Mouse (Mus musculus) induced T-regulatory cell, adult 2 months (primary cell): ENCODE measurements around the gene Slc38a11.
A peak's percentile ranks its signal among the peaks of the same experiment; 100 is the strongest.

Source experiments
- DNase-seq: peaks from one replicate; pipeline ENCODE4 v3.0.0-alpha.2; 2012; ENCODE audit warnings: low read depth

Gene Slc38a11

DNA sequence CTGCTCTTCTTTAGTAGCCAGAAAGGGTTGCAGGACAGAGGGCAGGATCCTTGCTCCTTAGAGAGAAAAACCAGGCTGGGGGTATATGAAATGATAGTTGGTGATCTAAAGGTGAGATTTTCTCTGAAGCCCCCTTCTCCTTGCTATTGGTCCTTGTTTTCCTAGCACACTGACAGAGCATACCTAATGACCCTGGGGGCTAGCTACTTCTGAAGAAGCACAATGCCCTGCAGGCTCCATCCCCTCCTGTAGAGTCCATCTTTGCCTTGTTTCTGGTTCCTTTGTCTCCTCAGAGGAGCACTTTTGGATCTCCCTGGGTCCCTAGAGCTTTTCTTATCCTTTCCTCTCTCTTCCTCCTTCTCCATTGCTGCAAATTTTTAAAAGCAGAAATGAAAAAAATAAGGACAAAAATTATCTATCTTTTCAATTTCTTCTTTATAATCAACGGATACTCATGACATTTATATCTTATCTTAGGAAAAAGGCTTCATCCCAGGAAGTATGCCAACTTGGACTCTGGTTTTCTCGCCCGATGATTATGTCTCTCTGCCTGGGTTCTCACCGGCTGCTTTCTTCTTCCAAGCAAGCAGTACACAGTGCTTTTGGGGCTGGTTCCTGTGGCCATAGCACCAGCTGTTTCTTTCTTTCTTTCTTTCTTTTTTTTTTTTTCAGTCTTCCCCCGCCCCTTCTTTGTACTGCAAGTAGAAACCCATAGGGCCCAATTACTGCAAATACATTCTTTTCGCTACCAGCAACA lies 41.7 kb downstream of the Slc38a11 start:
- no peak for DNase-seq

DNA sequence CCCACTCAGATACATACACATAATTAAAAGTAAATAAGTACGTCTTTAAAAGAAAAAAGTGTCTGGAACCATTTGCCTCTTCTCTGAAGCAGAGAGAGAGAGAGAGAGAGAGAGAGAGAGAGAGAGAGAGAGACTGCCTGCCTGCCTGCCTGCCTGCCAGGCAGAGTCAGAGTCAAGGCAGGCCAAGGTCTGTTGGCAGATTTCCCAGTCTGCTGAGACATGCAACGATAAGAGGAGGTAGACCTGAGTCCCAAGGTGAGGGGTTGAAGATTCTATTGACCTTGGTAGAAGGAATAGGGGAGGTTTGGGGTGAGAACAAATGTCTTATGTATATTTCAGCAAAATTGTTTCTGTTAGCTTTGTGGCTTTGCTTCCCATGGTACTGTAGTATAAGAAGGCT lies 42.9 kb downstream of the Slc38a11 start:
- no peak for DNase-seq

DNA sequence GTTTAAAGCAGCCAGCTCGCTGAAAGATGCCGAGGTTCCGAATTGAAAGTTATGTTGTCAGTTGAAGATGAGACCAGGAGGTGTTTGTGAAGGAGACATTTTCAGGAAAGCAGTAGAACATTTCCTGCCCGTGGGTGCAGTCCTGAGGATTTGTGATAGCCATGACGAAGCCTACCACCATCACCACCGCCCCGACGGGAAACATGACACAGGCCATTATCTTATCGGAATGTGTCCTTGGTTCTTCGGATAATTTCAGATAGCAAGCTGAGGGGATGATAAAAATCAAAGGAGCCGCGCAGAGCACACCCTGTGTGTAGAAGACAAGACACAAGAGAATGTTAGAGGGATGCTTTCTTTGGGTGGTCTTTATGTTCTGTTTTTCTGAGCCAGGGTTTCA lies 47.1 kb downstream of the Slc38a11 start:
- DNase-seq, result no peak

DNA sequence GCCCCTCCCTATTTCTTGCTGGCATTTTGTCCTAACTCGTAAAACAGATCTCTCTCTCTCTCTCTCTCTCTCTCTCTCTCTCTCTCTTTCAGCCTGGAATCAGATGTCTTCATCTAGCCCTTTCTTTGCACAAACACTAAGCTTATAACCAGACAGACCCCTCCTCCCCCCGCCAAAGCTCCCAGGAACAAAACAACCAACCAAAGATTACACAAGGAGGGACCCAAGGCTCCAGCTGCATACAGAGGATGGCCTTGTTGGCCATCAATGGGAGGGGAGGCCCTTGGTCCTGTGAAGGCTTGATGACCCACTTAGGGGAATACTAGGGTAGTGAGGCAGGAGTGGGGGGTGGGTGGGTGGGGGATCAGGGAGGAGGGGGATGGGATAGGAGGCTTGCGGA lies 52.6 kb downstream of the Slc38a11 start:
- DNase-seq, result no peak

DNA sequence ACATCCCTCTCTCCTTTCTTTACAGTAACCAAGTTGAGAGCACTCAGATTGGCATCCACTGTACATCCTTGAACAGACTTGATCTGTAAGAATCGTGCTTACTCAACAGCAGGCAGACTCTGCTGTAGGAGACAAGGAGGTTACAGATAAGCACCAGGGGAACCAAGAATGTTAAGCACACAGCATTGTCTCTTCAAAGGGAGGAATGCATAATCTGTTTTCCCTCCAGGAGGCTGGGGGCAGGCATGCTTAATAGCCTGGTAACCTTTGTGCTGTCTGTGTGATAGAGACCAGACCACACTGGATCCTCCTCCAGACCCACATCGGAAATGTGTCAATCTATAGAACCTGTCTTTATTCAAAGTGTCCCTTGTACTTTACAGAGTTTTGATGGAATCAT lies 67.3 kb downstream of the Slc38a11 start:
- no peak for DNase-seq

DNA sequence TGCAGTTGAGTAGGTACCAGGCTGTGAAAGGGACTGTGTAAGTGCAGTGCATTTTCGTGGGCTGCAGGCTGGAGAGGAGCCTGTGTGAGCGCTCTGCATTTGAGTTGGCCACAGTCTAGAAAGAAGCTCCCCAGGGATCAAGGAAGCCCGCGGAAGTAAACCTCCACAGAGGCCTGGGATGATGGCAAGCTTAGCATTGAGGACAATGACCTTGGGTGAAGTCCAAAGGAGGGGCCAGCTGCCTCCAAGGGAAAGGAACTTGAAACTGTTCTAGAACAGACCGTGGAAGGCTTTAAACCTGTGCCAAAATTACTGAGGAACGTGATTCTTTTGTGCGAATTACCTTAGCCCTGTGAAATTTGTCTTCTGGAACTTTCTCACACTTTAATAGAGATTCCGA lies 69.7 kb downstream of the Slc38a11 start:
- DNase-seq, result no peak

DNA sequence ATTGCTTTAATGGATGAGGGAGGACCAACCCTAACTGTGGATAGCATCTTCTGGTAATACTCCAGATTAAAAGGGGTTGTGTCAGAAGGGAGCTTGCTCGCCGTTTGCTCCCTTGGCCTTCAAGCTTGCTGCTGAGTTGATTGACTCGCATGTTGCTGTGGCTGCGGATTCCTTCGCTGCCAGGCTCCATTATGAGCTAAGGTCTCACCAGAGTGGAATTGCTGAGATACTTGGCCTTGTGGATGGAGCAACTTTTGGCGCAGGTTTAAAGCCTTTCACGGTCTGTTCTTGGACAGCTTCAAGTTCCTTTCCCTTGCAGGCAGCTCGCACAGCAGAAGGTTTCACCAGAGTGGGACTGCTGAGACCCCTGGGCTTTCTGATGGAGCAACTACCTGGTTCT lies 70.4 kb downstream of the Slc38a11 start:
- no peak for DNase-seq

DNA sequence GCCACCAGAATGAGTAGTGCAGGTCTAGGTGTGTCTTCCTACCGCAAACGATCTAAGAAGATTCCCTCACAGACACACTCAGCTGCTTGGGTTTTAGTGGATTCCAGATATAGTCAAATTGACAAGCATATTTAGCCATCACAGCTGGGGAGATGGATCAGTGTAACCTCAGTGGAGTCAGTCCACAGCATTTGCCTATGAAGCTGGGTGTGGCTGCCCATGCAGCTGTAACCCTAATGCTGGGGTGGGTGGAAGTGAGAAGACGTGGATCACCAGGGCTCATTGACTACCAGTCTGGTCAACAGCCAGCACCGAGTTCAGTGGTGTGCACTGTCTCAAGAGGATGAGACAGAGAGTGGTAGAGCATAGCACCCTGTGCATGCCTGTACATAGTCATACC lies 74.1 kb downstream of the Slc38a11 start:
- DNase-seq, result no peak

DNA sequence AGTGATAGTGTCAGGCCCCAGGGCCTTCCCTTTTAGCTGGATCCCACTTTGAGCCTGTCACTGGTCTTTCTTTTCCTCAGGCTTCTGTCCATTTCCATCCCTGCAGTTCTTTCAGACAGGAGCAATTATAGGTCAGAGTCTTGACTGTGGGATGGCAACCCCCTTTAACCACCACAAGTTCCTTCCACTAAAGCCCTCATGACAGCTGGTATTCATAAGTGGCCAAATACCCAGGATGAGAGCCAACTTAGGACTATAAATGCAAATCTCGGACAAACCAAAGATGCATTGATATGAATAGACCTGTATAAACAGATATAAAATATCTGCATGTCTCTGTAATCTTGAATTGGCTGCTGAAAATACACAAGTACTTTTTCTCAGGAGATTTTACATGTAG lies 75.1 kb downstream of the Slc38a11 start:
- no peak for DNase-seq

DNA sequence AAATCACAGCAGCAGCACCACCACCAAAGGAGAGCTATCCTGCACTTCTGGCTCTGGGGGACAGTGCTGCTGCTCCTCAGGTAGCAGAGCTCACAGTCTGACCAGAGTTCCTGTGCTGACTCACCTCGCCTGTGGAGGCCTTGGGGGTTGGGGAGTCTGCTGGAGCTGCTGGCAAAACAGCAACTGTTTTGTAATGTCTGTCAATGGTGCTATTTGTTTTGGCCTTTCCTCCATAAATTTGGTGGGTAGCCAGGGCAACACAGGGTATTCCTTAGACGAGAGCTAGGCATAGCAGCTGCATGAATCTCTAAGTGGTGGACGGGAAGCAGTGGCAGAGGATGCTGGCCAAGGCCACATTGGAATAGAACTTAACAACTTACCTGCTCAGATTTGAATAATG lies 78.5 kb downstream of the Slc38a11 start:
- DNase-seq, result no peak

DNA sequence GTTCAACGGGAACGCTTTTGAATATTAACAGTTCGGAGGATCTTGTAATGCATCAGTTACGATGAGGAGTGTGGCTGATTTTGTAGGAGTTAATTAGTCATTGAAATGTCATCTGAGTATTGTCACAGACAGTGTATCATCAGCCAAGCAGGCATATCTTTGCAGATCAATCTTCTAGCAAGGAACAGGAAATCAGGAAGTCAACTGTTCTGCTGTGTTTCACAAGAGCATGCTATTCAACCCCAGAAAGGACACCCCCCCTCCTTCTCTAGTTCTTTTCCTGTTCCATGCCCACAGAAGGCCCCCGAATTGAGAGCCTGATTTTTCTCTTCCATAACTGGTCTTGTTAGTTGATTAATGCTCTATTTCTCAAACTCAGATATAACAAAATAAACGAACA lies 80.9 kb downstream of the Slc38a11 start:
- no peak for DNase-seq

DNA sequence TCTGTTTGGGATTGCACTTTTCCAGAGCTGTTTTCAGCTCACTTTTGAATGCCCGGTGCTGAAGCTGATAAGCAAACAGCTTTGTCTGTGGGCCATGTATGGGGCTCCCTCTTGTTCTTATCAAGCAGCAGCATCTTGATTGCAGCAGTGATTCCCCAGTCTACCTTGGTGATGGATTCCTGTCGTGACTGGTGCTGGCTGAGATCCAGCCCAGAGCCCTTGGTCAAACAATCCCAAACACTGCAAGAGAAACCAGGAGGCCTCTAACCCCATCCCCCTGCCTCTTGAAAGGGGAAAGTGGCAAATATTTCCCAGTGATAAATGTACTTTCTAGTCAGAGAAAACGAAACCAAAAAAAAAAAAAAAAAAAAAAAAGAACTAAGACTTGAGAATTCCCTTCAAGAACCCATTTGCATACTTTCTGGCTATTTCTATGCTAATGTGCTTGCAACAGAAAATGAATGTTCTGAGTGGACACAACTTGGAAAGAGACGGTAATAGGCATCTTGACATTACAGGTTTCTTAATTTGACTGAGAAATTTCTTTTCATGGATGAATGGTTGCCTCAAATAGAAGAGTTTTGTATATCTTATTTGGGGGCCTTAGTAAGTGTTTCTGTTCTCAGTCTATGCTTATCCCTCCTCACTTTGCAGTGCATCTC lies 84.7 kb downstream of the Slc38a11 start:
- DNase-seq, result peak; percentile 26

DNA sequence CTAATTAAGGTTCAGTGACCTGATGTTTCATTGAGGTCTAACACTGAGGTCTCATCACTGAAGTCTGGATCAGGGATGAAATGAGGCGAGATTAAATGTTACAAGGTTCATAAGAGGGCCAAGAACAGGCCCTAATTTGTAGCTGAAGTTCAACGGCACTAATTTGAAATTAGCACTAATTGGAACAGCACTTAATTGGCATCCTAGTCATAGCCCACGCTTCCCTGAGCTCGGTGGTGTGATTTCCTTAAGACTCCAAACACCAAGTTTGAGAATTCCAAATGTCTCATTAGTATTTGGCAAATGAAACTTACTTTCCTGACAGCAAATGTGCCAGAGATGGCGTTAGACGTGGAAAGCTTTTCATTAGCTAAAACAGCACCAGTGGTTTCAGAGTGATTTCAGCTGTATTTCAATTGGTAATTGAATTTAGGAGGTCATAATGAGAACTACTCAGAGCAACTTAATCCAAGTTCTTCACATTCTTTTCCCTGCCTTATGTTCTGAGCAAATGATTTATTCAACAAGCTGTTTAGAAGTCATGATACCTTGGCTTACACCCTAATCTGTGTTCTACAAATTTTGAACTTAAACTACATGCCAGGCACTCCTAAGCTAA lies 88.3 kb downstream of the Slc38a11 start:
- no peak for DNase-seq

DNA sequence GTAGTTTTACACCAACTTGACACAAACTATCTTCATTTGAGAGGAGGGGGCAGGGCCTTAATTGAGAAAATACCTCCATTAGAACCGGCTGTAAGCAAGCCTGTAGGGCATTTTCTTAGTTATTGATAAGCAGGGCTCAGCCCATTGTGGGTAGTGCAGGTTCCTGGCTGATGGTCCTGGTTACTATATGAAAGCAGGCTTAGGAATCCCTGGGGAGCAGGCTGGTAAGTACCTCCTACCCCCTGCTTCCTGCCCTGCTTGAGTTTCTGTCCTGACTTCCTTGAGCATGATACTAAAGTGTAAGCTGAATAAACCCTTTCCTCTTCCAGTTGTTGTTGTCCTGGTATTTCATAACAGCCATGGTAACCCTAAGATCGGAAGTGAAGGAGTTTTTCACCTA lies 89.9 kb downstream of the Slc38a11 start:
- DNase-seq, result no peak

DNA sequence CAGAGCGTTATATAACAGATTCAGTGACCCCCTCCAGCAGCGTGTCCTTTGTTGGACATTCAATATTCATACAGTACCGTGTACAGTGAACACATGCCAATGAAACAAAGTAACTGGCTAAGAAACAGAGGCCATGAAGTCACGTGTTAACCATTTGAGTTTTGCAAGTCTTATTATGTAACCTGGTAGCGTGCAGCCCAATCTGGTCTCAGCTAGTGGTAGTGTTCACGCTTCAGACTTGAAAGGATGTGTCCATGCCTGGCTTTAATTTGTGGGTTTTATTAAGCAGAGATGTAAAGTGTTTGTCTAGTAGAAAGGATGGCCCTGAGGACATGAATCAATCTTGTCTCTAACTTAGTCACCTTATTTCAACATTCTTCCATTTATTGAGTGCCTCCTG lies 95.1 kb downstream of the Slc38a11 start:
- DNase-seq, result no peak

DNA sequence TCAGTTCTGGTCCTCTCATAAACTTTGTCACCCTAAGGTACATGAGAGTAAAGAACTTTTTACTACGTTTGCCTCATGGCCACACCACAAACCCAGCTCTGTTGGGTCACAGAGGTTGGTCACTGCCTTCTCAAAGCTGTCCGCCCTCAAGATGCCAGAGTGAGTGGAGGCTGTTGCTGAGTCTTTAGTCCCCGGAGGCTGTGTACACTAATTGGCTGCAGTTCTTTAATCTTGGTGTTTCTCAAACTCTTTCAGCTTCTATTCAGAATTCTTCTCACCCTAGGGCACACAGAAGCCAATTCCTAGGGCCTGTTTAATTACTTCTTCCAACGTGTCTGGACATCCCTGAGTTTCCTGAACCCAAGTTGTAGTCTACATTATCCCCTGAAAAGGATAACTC lies 96.0 kb downstream of the Slc38a11 start:
- no peak for DNase-seq

DNA sequence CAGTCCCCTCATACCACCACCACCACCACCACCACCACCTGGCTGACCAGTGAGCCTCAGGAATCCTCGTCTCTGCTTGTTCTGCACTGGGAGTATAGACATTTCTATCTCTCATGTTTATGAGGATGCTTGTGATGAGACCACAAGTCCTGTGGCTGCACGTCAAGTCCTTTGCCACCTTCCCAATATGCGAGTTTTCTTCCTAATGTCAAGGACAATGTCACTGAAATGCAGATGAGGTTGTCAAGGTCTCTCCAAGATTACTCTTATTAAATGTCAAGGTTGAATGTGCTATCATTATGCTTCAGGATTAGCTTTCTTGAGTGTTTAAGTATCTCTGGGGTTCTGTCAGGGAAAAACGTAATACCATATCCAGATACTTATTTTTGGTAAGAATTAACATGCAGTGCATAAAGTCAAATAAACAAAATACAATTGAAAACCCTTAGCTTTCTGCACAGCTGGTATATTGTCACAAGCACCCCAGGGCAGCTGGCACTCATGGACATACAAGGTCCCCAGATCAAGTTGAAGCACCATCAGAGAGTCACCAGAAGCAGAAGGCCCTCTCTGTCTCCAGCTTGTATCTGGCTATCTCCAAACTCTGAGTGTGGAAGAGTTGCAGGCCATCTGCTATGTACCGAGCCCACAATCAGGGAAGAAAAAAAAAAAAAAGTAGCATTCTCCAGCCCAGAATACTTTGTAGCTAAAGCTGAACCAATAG lies 97.1 kb downstream of the Slc38a11 start:
- DNase-seq, result no peak
